Mouse (Mus musculus): ENCODE results near the gene Nlgn3.

The Nlgn3 gene

DNA sequence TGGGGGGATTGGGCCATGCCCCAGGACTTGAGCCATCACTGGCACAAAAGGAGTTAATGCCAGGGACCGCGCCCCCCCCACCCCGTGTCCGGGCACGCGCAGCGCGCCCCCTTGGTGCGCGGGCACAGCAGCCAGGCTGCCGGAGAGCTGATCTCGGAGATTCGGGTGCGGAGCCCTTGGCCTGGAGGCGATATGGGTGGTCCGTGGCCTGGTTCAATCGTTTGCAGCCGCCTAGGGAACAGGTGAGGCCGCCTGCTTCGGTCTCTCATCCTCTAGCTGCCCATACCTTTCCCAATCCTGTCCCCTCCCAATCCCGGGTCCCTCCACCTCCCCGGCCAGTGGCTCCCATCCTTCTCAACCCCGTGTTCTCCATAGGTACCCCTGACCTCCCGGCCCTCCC, at the start of gene Nlgn3:
Gene Nlgn3, plus strand, starts transcription at position 114 of the 400 bp plus-strand sequence.
- DNase-seq (ENCODE audit: low spot score in 2 of 2): peak in 1 of 2 experiments; percentile 26

DNA sequence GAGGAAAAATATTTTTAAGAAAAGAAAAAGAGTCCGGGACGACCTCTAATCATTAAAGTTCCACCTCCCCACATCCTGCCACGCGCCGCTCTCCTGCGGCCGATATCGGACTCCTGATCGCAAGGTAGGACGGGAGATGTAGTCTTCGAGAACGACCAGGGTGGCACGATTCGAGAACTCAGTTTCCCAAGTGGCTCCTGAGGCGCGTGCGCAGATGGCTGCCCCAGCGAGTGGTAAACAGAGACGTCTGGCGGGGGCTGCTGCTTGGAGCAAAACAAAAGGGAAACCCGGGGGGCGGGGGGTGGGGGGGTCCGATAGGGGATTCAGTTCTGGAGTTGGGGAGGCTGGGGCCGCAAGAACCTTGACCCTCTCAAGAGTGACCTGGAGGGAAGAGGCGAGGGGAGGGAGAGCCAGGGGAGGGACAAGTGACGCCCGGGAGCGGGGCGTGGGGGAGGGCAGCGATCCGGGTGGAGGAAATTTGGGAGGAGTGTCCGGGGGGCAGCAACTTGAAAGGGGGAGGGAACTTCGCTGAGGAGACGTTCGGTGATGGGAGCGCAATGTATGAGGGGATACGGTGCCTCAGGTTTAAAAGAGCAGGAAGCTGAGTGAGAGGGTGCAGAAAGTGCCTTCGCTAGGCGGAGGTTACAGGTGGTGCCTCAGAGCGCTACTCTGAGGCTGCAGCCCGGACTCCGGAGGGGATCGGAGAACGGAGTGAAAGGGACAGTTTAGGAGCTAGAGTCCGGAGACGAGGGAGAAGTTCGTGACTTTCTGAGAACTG, 44.8 kb upstream of the Nlgn3 start, which contains the start of gene Foxo4:
Gene Foxo4, plus strand, starts transcription at position 577 of the 778 bp plus-strand sequence.
- DNase-seq (ENCODE audit: low spot score in 2 of 2): peak; percentile 77 to 79

DNA sequence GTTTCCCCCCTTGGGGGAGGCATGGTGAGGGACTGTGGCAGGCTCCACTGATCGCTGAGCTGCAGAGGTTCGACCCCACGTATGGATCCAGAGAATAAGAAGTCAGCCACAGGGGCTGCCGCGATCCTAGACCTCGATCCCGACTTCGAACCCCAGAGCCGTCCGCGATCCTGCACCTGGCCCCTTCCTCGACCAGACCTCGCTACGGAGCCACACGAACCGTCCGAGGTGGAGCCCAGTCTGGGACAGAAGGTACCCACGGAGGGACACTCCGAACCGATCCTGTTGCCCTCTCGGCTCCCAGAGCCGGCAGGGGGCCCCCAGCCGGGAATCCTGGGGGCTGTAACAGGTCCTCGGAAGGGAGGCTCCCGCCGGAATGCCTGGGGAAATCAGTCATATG, 44.2 kb upstream of the Nlgn3 start:
- DNase-seq (ENCODE audit: low spot score in 2 of 2): no peak

DNA sequence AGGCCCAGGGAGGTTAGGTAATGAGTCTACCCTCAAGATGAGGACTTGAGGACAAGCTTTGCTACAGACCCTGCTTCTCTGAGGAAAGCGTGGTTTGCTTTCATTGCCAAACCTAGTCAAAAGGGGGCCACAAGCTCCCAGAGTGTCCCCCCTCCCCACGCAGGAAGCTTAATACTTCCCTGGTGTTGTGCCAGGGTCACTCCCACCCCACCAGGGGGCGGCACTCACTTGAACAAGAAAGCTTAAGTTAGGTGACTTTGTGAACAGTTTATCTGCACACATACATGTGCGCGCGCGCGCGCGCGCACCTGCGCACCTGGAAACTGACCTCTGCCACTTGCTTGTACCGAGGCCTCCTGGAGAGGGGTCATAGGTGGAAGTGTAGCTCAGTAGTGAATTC, 42.4 kb upstream of the Nlgn3 start:
- no peak for DNase-seq (ENCODE audit: low spot score in 2 of 2)

DNA sequence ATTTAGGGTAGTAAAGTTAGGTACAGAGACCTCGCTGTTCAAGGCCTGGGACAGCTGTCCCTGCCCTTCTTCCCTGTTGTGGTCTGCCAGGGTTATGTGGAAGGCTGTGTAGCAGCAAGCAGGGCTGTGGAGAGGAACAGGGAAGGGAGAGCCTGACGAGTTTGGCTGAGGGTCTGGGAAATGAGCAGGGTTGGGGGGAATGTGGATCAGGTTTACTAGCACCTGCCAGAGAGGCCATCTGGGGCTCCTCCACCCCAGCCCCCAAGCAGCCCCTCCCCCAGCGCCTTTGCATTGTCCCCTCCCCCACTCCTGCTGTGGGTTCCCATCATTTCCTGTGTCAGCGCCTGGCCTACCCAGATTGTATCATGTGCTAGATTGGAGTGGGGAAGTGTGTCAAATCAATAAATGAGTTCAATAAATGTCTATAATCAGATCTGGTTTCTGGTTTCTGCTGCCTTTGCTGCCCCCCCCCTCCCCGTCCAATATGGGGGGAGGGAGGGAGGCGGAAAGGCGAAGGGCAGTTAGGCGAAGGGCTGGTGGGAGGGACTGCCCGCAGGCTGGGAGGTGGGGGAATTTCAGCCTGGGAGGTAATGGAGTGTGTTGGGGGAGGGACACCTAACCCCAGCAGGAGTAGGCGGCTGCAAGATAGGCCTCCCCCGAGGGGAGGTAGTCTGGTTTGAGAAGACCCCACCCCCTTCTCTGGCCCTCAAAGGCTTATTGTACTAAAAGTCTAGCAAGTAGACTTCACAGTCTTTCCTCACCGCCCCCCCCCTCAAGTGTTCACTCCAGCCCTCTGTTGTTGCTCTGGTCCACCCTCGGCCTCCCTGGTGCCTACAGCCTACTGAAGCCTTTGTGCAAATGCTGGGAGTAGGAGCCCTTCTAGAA, 38.3 kb upstream of the Nlgn3 start:
- DNase-seq (ENCODE audit: low spot score in 2 of 2): no peak

DNA sequence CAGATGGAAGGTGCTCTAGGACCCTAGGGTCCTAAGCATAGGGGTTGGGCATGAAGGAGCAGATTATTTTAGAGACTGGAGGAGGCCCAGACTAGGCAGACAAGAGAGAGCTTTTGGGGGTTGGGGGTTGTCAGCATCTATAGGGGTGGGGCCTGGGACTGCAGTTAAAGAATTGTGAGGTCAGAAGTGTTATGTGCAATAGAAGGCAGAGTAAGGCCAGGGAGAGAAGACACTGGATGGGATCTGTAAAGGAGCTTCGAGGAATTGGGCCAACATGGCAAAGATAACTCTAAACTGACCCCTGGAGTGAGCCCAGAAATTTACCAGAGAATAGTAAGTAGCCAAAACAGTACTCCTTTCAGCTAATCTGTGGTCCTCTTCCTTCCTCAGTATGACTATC, 35.1 kb upstream of the Nlgn3 start, which contains the start of gene Gm614:
Gene Gm614, minus strand, starts transcription at position 101 of the 400 bp plus-strand sequence.
- no peak for DNase-seq (ENCODE audit: low spot score in 2 of 2)

DNA sequence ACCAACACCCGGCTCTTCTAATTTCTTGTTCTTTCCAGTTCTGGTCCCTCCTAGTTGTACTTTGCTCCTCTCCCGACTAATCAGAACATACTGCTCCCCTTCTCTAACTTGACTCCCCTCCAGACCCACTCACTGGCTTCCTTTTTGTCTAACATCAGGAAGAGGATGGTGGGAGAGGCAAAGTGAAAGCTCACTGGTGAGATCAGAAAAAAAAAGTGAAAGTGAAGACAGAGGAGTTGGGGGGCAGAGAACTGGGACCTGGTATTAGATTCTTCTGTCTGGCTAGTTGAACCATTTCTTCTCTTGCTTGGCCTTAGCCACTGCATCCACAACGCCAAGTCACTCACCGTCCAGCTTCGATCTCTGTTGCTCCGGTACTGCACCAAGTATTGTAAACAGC, 32.3 kb upstream of the Nlgn3 start:
- DNase-seq (ENCODE audit: low spot score in 2 of 2): no peak

DNA sequence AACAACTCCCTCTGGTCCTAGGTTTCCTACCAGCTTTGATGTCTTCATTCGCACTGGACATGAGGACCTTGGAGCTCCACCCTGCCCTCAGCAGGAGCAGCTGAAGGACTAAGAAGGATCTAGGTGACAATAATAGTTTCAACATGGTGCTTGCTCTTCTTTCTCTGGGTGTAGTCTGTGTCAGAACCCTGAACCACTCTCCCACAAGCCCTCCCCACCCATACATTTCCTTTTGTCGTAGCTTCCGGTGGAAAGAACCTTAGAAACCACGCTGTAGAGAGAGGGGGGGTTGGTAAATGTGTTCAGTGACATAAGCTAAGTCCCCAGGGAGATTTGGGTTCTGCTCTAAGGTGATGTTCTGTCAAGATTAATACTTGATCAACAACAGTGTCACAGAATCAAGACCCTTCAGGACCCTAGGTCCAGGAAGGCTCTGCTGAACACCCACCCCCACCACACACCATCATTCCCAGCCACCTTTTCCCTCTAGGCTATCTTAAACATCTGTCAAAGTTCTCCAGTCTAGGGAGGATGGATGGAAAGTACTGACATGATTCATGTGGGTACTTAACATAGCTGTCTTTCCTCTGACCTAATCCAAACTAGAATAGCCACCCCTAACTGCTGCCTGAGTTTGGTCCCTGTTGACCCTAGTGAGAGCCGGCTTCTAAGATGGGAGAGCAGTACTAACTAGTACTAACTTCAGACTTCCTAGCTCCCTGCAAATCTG, 30.8 kb upstream of the Nlgn3 start, which contains the start of gene Il2rg:
Gene Il2rg, minus strand, starts transcription at position 231 of the 730 bp plus-strand sequence.
- no peak for DNase-seq (ENCODE audit: low spot score in 2 of 2)

DNA sequence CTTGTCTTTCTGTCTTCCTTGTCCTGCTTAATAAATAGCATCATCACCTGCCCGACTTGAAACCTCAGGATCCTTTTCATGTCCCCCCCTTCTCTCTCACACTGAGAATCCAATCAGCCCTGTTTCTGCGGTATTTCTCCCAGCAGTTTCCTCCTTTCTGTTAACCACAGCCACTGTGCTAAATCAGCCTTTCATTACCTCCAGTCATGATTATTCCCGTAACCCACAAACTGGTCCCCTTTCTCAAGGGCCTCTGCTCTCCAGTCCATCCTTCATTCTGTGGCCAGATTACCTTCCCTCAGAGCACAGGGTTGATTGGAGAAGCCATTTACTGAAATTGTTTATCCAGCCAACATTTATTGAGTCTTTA, 30.2 kb upstream of the Nlgn3 start, which contains the start of gene Gm20489:
Gene Gm20489, minus strand, starts transcription at position 269 of the 370 bp plus-strand sequence.
- no peak for DNase-seq (ENCODE audit: low spot score in 2 of 2)

DNA sequence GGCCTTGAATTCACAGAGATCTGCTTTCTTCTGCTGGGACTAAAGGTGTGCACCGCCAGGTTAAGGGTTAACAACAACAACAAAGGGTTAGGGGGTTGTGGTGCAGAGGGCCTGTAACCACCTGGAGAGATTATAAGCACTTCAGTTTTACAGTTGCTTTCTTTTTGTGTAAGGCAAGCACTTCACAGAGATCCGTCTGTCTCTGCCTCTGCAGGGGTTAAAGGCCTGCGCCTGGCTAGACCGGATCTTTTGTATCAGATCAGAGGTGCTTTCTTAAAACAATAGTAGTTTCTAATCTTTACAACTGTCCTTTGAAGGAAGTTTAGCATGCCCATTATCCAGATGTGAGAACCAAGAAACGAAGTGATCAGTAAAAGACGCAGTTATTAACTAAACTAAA, 25.6 kb upstream of the Nlgn3 start:
- no peak for DNase-seq (ENCODE audit: low spot score in 2 of 2)

DNA sequence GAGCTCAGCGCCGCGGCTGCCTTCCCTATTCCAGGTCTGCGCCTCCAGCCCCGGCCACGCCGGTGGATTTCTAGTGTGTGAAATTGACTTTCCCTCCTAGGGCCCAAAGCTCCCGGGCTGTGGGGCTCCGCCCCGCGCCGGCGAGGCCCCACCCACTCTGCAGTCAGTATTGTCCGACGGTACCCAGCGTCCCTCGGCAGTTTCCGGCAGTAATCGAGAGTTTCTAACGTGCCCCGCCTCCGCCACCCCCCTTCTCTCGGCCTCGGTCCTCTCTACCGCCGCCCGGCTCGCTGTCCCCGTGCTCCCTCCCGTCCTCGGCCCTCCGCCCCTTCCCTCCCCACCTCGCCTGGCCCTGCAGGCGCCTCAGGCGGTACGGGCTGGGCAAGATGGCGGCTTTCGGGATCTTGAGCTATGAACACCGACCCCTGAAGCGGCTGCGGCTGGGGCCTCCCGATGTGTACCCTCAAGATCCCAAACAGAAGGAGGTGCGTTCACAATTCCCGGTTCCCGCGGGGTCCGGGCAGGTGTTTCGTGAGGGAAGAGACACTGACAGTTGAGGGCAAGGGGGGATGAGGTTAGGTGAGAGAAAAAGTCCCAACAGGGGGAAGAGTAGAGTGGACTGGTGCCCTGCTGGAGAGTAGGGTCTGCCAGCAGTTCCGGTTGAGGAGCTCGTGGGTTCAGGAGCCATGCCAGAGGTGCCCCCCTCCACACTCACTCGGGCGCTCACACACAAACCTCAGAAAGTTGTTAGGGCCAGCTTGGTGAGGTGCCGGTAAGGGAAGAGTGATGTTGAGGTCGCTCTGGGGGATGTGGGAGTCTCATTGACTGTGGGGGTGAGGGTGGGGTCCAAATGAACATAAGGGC, 24.9 kb upstream of the Nlgn3 start, which contains the start of gene Med12:
Gene Med12, plus strand, starts transcription at position 156 of the 864 bp plus-strand sequence.
- peak; percentile 79 for DNase-seq (ENCODE audit: low spot score in 2 of 2)

DNA sequence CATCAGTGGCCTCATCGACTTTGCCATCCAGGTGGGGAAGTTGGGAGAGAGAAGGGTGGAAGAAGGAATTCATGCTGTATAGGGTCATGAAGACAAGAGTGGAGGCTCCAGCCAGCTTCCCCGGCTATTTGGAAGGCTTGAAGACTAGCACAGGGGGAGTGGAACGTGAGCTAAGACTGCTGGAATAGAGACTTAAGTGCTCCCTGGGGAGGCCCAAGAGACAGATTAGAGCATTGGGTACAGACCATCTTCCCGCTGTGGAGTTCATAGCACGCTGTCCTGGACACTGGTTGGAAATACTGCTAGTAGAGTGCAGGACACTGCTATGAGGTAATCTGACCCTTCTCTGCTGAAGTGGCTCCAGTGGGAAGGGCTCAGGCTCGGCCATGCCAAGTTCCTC, 16.2 kb upstream of the Nlgn3 start:
- no peak for DNase-seq (ENCODE audit: low spot score in 2 of 2)

DNA sequence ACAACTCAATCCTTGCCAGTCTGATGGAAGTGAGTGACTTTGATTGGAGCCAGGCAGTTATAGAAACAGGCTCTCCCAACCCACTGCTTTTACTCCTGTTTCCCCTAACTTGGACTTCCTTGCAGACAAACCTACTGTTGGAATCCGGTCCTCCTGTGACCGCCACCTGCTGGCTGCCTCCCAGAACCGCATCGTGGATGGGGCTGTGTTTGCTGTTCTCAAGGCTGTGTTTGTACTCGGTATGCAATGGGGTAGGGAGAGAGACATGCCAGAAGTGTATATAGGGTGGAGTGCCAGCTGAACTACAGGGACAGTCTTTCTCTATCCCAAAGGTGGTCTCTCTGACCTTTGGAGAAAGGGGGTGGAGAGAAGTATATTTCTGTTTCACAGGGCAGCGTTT, 13.4 kb upstream of the Nlgn3 start:
- DNase-seq (ENCODE audit: low spot score in 2 of 2): peak; percentile 32 to 46

DNA sequence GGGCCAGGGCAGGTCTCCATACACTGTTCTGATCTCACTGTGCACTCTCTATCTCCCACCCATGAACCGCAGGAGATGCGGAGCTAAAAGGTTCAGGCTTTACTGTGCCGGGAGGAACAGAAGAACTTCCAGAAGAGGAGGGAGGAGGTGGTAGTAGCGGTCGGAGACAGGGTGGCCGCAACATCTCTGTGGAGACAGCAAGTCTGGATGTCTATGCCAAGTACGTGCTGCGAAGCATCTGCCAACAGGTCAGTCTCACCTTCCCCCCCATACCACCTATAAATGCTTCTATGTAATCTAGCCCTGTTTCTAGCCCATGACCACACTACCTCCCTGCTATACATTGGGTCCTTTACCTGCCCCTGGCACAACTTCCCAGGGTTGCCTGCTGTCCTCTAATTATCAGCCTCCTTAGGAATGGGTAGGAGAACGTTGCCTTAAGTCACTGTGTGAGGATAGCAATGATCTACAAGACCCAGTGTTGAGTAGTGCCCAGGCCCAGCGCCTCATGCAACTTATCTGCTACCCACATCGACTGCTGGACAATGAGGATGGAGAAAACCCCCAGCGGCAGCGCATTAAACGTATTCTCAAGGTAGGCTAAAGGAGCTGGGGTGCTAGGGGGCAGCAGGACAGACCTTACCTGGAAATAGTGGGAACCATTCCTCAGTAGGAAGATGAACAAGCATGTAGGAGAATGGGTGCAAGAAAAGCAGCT, 12.9 kb upstream of the Nlgn3 start:
- DNase-seq (ENCODE audit: low spot score in 2 of 2): no peak

DNA sequence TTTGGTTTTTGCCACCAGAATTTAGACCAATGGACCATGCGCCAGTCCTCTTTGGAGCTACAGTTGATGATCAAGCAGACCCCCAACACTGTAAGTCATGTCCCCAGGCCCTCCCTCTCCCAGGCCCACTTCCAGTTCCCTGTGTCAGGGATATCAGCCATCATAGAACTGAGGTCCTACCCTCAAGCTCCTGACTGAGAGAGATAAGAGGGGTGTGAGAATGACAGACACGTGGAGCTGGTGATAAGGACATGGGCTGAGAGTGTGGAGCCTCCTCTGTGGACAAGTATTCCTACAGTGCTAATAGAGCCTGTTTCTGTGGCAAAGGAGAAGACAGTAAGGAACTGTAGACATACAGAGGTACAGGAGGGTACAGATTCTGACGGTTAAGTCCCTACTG, 11.4 kb upstream of the Nlgn3 start:
- DNase-seq (ENCODE audit: low spot score in 2 of 2): no peak

DNA sequence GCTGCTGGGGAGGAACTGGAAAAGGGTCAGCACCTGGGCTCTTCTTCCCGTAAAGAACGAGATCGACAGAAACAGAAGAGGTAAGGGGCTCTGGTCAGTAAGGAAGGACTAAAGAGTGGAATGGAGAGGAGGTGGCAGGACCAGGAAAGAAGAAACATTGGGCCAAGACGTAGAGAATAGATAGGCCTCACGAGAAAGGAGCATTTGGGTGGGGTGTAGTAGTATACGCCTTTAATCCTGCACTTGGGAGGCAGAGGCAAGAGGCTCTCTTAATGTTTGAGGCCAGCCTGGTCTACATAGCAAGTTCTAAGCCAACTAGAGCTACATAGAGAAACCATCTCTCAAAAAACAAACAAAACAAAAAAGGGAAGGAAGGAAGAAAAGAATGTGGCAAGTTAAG, 10.5 kb upstream of the Nlgn3 start:
- no peak for DNase-seq (ENCODE audit: low spot score in 2 of 2)

DNA sequence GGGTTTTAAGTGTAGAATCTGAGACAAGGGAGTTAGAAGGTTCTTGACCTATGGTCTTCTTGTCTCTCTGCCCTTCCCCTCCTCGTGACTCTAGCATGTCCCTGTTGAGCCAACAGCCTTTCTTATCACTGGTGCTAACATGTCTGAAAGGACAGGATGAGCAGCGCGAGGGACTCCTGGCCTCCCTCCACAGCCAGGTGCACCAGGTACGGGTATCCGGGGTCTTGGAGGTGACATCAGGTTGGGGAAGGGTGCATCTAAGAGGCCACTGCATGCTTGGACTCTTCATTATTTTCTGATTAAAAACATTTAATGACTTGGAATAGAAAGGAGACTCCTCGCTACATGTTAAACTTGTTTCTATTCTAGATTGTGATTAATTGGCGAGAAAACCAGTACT, 9.9 kb upstream of the Nlgn3 start:
- no peak for DNase-seq (ENCODE audit: low spot score in 2 of 2)

DNA sequence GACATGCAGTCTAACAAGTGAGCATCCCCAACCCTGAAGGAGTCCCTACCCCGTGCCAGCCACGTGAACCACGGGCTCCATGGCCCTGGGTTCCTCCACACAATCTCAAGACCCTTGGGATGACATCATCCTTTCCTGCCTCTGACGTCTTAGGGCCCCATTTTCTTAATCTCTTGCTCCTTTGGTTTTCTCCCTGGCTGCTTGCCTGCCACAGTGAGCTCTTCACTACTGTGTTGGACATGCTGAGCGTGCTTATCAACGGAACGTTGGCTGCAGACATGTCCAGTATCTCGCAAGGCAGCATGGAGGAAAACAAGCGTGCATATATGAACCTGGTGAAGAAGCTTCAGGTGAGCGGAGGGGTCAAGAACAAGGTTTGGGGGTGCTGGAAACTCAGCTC, 8.9 kb upstream of the Nlgn3 start:
- no peak for DNase-seq (ENCODE audit: low spot score in 2 of 2)

DNA sequence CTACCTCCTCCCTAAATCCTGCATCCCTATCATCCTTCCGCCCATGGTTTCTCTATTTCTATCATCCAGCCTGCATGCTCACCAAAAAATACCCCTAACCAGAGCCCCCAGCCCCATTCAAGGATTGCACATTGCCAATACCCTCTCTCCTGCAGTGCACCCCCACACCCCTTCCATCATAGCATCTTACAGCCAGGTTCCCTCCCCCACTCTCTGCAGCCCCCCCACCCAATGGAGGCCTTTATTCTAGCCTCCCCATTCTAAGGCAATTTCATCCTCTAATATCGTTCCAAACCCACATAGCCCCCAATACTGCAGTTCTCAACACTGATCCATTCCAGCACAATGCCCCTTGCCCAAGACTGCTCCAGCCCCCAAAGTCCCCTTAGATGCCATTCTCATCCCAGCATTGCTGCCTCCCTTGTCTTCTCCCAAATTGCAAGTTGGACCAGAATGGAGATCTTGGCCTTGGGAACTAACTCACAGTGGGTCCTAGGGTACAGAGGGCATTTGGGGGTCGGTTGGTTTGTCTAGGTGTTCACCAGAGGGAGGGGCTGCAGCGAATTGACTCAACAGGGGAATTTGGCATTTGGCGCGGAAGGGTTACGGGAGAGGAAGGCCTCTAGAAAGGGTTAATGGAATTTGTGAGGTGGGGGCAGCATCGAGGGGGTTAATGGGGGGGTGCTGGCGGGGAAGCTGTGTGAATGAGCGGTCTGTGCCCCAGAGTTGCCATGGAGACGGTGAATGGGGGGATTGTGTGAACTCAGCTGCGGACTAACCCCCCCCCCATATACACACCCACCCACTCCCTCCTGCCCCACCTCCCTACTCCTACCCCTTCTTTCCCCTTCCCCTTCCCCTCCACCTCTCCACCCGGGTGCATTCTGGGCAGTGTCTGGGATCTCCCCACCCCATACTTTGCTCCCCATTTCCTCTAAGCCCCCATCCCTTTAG, 782 bp downstream of the Nlgn3 start:
- DNase-seq (ENCODE audit: low spot score in 2 of 2): peak in 1 of 2 experiments; percentile 25

Measured in frontal cortex, postnatal 10 days (tissue).